Mouse (Mus musculus) testis, adult 2 months (tissue): ENCODE results near the gene Adam15. TPM values are rescaled to one million over a fixed set of nuclear protein-coding genes. Genes with fewer than 3 reads are reported as not detected.

Experiments used
- H3K27ac ChIP-seq: fragments of 200-500 bp; 2 replicates; pipeline ENCODE4 v1.5.1; 2012; ENCODE audit warnings: low read depth, low read length; ENCODE audit not compliant: control insufficient read depth, insufficient read depth
- H3K27me3 ChIP-seq: fragments of 200-500 bp; 2 replicates; pipeline ENCODE4 v1.6.1; 2012; ENCODE audit warnings: mild to moderate bottlenecking, low read length, moderate library complexity; ENCODE audit not compliant: control insufficient read depth, insufficient read depth
- H3K36me3 ChIP-seq: fragments of 200-500 bp; 2 replicates; pipeline ENCODE4 v1.6.1; 2012; ENCODE audit warnings: mild to moderate bottlenecking, low read length; ENCODE audit not compliant: control insufficient read depth, insufficient read depth
- H3K4me1 ChIP-seq: fragments of 200-500 bp; 2 replicates; pipeline ENCODE4 v1.6.1; 2012; ENCODE audit warnings: low read length; ENCODE audit not compliant: control insufficient read depth, insufficient read depth
- H3K4me3 ChIP-seq: fragments of 200-500 bp; 2 replicates; pipeline ENCODE4 v1.5.1; 2012; ENCODE audit warnings: low read depth, mild to moderate bottlenecking, low read length, moderate library complexity, mixed read lengths; ENCODE audit not compliant: control insufficient read depth
- CTCF ChIP-seq: fragments of 200-500 bp; IDR thresholded peaks from 2 replicates; pipeline ENCODE4 v1.5.1; 2012; ENCODE audit warnings: low read depth, mild to moderate bottlenecking, inconsistent platforms, low read length, moderate library complexity; ENCODE audit not compliant: control insufficient read depth, insufficient read depth, insufficient replicate concordance
- POLR2A ChIP-seq: fragments of 200-500 bp; IDR thresholded peaks from 2 replicates; pipeline ENCODE4 v1.6.1; 2012; ENCODE audit warnings: low read depth, mild to moderate bottlenecking, inconsistent platforms, low read length, moderate library complexity; ENCODE audit not compliant: control insufficient read depth
- polyA plus RNA-seq: library from polyadenylated mRNA; depleted of rRNA; stranded (reverse); fragments of >200 nt; gene quantifications from 2 replicates; pipeline ENCODE4 v1.2.3, GENCODE M21; 2012

The Adam15 gene
- polyA plus RNA-seq, 1 experiment: 39.7 TPM

DNA sequence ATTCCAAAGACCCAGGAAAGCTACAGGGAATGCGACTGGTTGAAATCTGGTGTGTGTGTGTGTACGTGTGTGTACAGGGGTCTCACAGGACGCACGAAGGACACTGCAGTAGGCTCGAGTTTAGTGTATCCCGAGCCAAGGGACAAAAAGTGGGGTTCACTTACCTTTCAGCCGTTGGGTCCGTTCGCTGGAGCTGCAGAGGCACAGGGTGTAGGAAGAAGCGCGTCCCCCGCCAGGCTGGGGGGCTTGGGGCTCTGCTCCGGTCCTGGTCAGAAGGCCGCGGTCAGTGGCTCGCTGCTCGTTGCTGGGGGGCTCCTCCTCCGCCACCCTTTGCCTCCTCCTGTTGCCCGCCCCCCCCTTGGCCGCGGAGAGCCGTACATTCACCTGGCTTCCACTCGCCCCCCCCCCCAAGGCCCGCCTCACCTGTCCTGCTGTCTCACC is 43.1 kb upstream of the Adam15 start:
- H3K36me3 ChIP-seq: no peaks in the 10 kb centered on the region
- H3K27ac ChIP-seq: peak overlapping the region; percentile 82
- H3K4me3 ChIP-seq: peak overlapping the region; percentile 90
- H3K4me1 ChIP-seq: peaks cover 26% of the 10 kb centered on the region
- H3K27me3 ChIP-seq: no peaks in the 10 kb centered on the region
- TF ChIP-seq POLR2A: no peak
- no peak for TF ChIP-seq CTCF

DNA sequence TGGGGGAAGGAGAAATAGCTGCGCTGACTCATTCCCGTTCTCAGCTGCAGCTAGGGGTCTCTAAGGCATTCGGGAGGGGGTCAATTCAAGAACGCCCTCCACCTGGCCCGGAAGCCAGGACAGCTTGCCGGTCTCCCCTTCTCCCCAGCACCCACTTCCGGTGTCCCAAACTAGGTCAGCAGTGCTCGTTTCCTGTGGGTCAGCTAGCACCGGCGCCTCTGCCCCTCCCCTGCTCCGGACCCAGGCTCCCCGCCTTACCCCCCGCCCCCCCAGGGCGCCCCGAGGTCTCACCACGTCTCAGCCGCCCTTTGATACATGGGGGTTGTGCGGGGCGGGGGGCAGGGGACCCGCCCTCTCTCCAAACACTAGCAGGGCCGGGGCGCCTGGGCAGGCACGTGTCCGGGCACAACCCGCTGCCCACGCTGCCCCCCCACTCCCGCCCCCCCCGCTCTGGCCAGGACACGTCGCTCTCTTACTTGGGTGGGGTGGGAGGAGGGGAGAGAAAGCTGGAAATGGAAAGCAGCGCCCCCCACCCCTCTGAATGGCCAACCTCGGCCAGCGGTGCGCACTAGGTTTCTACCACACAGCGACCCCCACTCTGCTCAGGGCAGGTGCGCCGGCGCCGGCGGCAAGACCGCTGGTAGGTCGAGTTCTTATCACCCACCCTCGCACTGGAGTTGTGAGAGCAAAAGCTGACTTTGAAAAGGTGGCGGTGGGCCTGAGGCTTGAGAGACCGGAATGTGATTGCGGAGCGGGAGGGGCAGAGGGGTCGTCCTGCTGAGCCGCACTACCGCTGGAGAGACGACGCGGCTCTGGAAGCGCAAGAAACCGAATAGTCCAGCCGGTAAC is 42.1 kb upstream of the Adam15 start:
- Histone ChIP-seq H3K27ac (peak overlapping the region; percentile 88), H3K27me3 (no peaks in the 10 kb centered on the region), H3K4me1 (peaks cover 25% of the 10 kb centered on the region), H3K36me3 (no peaks in the 10 kb centered on the region), H3K4me3 (peak overlapping the region; percentile 88)
- TF ChIP-seq CTCF (no peak), POLR2A (no peak)

DNA sequence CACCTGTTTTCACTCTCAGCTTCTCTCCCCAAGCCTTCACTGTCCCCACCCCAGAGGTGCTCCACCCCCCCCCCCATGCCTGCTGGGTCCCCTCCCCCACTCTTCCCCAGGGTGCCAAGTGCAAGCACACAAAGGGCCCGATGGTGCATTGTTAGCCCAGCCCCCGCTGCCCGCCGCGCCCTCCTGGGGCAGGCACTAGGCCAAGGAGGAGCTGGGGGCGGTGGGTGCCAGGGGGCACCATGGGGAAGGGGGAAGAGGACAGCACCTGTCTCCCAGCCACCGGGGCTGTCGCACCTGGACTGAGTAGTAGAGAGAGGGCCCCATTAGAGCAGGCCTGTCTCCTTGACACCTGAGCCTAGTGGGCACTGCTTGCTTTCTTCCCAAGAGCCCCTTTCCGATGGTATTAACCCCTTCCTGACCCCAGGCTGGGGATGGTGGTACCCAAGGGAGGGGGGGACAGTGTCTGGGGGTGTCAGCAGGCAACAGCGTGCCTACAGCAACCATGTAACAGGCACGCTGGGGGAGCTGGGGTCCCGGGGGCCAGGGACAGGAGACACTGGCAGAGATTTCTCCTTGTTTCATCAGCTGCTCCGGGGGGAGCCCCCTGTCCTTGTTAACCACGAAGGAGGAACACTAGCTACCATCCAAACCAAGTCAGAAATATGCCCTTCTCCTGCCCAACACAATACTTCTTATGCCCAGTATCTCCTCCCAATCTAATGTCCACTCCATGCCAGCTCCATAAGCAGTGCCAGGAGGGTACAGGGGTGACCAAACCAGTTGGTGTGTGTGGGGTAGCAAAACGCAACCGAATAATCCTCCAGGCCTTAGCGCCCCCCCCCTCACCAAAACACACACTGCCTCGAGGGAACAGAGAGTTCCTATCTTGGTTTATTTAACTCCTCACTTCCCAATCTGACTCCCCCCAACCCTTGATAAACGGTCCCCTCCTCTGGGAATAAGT is 41.2 kb upstream of the Adam15 start:
- Histone ChIP-seq H3K4me1 (peaks cover 22% of the 10 kb centered on the region), H3K27ac (peak overlapping the region; percentile 54)

DNA sequence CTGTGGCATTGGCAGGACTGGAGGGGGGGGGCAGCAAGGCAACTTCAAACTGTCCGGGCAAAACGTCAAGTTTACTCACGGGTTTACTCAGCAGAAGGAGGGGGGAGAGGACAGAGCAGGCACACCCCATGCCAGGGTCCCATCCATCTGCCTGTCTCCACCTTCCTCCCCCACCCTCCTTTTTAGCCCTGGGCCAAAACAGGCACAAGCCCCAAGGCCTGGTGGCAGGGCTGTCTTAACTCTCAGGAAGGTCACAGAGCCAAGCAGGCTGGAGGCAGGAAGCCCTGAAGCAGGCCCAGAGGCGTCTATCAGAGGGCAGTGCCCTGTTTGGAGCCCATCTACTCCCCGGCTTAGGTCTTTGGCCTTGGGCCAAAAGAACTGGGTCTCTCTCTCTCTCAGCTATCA is 40.3 kb upstream of the Adam15 start:
- H3K4me3 ChIP-seq: no peak overlapping the region
- H3K4me1 ChIP-seq: peaks cover 14% of the 10 kb centered on the region
- no peaks in the 10 kb centered on the region for H3K27me3 ChIP-seq
- no peak overlapping the region; the same call in 1 of the 2 replicates for H3K27ac ChIP-seq
- no peaks in the 10 kb centered on the region for H3K36me3 ChIP-seq
- TF ChIP-seq POLR2A: no peak

More for the DNA sequence above, 41.2 kb upstream of the Adam15 start:
- no peak for TF ChIP-seq CTCF
- no peaks in the 10 kb centered on the region for H3K36me3 ChIP-seq
- peak overlapping the region; percentile 88 for H3K4me3 ChIP-seq
- no peaks in the 10 kb centered on the region for H3K27me3 ChIP-seq

GRCm38 (mm10) chr3:89388901-89389740 is 39.3 kb upstream of the Adam15 start:
- TF ChIP-seq POLR2A (no peak), CTCF (no peak)
- no peak overlapping the region for H3K4me3 ChIP-seq
- peaks cover 14% of the 10 kb centered on the region for H3K4me1 ChIP-seq
- H3K36me3 ChIP-seq: no peaks in the 10 kb centered on the region
- no peaks in the 10 kb centered on the region for H3K27me3 ChIP-seq
- no peak overlapping the region for H3K27ac ChIP-seq

DNA sequence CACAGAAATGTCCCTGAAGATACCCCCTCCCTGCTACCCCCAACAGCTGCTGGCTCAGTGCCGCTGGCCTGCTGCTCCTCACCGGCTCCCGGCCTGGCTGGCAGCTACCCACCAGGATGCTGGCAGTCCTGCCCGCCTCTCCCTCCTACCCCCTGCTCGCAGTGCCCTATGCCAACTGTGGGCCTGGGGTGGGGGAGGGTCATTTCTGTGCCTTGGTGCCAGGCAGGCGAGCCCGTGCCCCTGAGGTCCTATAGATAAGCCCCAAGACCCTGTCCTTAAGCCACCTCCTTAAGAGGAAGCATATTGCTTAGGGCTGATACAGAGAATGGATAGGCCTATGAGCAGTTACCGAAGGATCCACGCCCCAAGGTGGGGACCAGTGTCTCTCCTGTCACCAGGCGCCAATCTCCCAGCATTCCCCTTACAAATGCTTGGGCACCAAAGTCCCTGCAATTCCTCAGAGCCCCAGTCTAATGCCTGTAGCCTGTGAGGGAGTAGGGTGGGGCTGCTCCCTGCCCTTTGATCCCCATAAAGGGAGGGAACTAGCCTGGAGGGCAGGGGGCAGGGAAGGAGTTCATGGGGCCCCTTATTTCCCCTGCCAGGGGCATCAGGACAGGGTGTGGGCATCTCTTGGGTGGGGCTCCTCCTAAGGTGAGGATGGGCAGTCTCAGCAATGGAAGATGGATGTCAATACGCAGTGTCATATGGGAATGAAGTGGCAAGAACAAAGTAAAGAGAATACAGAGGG is 38.5 kb upstream of the Adam15 start:
- H3K27me3 ChIP-seq: no peaks in the 10 kb centered on the region
- no peaks in the 10 kb centered on the region for H3K36me3 ChIP-seq
- TF ChIP-seq CTCF (no peak), POLR2A (no peak)
- peaks cover 11% of the 10 kb centered on the region for H3K4me1 ChIP-seq
- H3K4me3 ChIP-seq: no peak overlapping the region
- H3K27ac ChIP-seq: no peak overlapping the region
